Mouse (Mus musculus): ENCODE results near the gene Rpf2.

The Rpf2 gene

DNA sequence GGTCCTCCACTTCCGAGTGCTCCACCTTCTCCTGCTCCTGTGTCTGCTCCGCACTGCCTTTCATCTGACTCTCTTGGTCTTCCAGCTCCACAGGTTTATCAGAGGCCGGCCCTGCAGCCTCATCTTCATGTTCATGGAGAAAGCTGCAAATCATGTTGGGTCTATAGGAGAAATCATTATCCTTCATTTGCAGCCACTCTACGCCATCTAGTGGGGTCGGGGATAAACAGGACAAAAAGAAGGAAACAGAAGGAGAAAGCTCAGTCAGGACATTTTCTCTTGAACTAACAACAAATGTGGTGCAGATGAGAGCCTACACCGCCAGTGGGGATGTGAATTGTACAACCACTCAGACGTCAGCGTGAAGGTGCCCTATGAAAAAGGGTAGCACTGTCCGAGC lies 2.8 kb upstream of the Rpf2 start:
- DNase-seq (ENCODE audit: low spot score), result no peak

DNA sequence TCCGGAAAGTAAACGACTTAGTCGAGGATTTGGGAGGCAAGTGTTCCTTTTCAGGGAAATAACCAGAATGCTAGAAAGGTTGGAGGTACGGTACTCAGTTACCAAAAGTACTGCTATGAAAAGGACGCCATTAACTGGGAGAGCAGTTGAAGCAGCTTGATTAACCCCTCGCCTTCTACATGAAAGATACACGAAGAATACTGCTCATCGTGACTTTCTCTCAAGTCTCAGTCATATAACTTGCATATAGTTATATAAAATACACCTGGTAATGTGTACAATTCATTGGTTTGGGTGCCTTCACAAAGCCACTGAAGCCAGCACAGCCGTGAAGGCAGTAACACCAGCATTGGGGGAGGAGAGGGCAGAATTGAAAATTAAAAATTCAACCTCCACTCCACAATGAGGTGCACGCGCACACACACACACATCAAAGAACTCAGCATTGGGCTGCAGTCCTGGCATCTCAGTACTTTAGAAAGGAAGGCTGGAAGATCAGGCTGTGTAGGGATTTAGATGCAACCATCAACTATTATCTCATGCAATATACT lies 405 bp upstream of the Rpf2 start:
- no peak for DNase-seq (ENCODE audit: low spot score)

DNA sequence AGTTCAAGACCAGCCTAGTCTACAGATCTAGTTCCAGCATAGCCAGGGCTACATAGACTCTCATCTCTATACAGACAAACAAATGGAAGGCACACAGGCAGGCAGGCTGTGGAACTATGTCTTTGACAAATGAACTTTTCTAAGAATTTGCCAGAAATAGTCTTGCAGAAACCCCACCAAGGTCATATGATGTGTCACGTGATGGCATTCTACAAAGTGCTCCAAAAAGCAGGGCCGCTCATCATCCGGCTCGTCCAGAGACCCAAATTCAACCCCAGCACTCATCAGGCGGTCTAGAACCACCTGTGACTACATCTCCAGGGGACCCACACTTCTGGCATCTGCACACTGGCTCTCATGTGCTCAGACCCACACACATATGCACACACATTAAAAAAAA lies 9.0 kb downstream of the Rpf2 start:
- DNase-seq (ENCODE audit: low spot score), result no peak

DNA sequence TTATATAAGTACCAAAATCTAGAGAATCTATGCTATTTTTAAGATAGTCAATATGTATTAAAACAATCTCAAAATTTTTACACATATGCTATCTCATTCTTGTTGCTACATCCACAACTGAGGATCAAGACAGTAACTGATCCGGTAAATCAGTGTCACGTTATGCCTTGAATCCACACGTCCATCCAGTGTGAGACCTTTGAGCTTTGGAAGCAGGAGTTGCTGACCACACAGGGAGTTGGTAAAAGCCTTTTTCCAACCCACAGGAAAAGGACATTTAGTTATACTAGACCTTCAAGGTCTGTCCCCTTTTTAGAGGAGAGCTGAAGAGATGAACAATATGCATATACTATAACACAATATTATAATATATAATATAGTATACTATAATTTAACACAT lies 13.6 kb downstream of the Rpf2 start:
- DNase-seq (ENCODE audit: low spot score), result no peak

DNA sequence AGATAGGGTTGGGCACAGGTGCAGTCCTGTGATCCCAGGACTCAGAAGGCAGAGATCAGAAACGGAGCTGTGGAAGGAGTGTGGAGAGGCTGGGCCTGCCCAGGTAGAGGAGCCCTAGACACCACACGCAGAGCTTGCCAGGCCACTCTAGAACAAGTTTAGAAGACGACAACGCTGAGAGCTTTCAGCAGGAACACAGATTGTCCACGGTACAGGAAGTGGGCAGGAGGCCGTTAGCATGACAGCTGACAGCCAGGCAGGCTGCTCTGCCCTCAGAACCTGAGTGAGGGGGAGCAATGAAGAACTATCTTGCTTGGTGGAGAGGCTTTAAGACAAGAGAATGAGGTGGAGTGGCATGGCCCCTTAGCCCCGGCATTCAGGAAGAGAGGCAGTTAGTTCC lies 14.4 kb downstream of the Rpf2 start:
- DNase-seq (ENCODE audit: low spot score), result no peak

DNA sequence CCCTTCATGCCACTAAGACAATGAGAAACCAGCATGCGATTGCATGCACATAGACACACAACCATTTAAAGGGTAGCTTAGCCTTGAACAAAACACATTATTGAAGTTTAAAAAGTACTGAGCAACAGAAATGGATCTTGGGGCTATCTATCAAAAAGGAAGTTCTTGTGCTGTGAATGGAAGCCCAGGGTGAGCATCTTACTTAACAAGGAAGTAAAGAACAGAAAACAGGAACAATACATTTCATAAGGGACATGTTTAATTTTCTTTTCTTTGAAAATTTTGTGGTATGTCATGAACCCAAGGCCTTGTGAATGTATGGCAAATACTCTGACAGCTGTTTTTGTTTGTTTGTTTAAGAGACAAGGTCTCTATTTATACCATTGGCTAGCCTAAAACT lies 17.1 kb downstream of the Rpf2 start:
- no peak for DNase-seq (ENCODE audit: low spot score)

DNA sequence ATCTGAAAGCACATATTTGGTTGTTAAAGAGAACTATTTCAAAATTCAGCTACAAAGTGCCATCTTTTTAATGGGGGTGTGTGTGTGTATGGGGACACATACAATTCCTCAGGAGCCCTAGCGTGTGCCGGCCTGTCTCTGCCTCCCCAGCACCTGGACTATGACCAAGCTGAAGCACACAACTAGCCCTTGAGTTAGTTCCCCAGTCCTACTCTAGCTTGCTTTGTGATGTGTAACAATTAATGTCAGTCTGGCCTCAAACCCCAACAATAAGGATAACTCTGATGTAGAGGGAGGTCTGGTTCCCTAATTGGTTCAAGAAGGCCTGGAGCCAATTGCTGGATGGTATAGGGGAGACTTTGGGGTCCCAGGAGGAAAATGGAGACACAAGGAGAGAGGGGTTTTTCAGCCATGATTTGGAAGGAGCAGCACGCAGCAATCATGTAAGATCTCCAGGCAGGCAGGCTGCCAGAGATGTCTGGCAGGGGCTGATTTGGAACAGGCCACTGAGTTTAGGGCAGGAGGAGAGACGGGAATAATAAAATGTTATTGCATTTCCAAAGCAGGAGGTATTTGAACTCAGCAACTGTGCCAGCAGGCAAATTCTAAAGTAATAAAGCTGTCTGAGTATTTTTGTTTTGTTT lies 19.1 kb downstream of the Rpf2 start:
- no peak for DNase-seq (ENCODE audit: low spot score)

- no peak for DNase-seq (ENCODE audit: low spot score)
These were observed 28.0 kb downstream of the Rpf2 start for GRCm38 (mm10) chr10:40218874-40219273.

- peak; percentile 56 for DNase-seq (ENCODE audit: low spot score)
These were observed 34.2 kb downstream of the Rpf2 start for GRCm38 (mm10) chr10:40212443-40213169.

DNA sequence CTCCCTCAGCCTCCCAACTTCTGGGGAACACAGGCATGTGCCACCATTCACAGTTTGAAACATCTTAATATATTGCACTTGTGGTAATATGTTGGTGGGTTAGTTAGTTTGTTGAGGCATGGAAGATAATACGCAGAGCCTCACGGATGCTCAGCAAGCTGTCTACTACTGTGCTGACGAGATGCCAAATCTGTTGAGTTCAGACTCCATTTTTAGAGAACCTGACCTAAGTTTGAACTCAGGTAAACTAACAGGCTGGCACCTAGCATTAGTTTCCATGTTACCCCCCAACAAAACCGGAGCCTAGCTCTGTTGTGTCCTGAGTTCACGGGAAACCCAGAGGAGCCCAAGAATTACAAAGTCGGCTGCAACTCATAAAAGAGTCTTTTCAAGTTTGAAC lies 51.8 kb downstream of the Rpf2 start:
- DNase-seq (ENCODE audit: low spot score), result no peak

DNA sequence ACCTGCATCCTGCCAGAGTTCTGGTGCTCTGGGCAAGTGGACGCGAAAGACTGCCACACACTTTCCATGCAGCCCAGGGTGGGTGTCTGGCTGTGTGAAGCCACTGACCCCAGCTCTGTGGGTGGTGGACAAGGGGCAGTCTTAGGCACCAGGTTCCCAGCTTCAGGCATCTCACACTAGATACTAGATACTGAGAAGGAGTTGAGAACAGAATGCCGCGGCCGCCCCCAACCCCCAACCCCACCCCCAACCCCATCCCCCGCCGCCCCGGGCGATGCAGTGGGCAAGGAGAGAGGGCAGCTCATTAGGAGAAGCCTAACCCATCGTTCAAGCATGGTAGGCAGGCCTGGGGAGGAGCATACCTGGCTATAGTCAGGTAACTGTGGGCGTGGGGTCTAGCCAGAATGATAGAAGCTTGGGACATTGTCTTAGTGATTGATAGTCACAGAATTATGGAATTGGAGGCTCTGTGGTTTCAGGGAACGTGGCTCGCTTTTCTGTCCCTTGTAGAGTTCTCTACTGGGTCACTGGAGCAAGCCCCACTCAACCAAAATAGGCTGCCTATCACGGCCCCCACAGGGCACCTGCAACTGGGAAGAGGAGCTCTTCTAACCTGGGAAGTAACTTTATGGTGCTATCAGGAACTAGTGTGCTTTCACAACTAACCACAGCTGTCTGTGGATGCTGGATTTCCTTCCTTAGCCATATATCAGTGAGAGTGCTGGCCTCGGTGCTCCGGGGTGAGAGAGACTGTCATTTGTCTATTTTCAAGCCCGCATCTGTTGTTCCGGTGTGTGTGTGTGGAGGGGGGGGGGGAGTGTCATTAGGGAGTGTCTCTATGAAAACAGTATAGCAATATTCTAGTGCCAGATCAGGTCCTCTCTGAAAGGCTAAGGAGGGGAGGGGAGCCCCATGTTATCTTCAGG lies 54.6 kb downstream of the Rpf2 start:
- no peak for DNase-seq (ENCODE audit: low spot score)

GRCm38 (mm10) chr10:40191338-40191979 lies 55.4 kb downstream of the Rpf2 start:
- DNase-seq (ENCODE audit: low spot score), result no peak

DNA sequence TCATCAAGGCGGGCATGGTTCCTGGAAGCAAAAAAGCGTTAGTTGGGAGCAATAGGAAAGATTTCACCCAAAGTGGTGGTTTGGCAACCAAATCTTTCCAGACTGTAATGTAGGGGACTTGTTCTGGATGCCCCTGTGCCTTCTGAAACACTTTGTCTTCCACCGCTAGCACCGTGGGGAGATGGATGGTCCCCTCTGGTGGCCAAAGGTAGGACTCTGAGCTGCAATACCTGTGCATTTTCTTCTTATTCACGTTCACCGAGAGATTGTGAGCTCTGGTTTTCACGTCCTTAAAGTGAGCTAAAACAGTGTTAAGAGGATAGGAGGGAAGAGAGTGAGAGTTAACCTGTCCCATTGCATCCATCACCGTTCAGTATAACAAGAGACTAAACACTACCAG lies 56.0 kb downstream of the Rpf2 start:
- DNase-seq (ENCODE audit: low spot score), result no peak

- no peak for DNase-seq (ENCODE audit: low spot score)
These were observed 57.1 kb downstream of the Rpf2 start for GRCm38 (mm10) chr10:40189689-40190088.

DNA sequence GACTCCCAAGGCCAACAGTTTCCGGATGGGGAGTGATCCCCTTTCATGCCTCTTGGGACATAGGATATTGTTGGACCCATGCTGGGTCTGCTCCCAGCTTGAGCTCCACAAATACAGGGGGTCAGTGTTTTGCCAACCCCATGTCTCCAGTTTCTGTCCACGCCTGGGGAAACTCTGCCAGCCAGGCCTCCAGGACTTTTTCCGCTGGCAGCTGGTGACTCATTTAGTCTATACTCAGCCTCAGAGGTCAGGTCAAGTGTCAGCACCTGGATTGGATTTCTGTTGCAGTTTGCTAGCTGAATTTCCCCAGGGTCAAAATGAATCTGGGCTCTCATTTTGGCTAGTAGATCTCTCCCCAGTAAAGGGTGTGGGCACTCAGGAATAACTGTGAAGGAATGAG lies 58.0 kb downstream of the Rpf2 start:
- DNase-seq (ENCODE audit: low spot score), result no peak

DNA sequence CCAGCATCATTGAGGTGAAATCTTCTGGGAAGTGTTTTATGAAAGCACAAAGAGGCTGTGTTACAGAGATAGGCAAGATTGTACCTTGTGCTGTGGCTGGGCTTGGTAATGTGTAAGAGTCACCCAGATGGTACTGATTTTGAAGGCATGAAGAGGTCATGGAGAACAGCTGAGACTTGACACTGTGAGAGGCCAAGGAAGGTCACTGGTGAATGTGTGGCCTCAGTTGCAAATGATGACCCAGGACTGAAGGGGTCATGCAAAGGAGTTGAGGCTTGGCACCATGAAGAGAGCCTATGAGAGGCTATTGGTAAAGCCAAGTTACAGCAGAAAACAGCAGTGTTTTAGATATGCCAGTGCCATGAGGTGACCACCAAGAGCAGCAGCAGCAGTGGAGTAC lies 60.9 kb downstream of the Rpf2 start:
- DNase-seq (ENCODE audit: low spot score), result no peak

DNA sequence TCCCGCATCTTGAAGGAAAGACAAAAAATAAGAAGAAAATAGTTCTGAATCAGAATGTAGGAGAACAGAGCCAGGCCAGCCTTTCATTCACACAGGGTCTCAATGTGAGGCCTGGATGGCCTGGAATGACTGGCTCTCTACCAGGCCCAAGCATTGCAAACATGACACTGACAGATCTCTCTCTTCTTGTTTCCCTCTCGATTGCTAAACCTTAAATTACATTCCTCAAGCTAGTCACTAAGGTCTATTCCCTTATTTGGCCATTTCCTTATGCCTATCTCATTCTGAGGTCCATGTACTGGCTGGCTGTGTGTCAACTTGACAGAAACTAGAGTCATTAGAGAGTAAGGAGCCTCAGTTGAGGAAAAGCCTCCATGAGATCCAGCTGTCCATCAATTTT lies 66.8 kb downstream of the Rpf2 start:
- DNase-seq (ENCODE audit: low spot score), result no peak

- no peak for DNase-seq (ENCODE audit: low spot score)
These were observed 67.7 kb downstream of the Rpf2 start for GRCm38 (mm10) chr10:40179142-40179541.

DNA sequence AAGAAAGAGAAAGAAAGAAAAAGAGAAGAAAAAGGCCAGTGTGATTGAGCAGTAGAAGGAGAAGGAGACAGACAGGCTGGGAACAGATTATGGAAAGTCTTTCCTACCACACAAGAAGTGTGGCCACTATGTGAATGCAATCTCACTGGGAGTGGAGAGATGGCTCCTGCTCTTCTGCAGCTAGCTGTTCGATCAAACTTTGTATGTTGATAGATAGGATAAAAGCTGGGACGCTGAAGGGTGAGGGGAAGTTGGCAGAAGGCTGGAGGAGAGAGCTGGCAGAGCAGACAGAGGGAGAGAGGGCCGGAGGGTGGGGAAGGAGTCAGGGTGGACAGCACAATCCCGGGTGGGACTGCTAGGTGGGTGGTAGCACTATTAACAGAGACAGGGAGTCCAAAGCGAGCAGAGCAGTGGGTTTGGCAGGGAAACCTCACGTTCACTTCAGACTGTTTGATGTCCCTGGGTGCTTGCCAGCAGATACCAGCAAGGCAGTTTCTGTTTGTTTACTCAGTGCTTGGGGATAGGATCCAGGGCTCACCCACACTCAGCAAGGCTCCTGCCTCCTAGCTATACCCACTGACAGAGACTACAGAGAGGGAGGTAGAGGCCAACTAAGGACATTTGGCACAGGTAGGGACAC lies 69.4 kb downstream of the Rpf2 start:
- DNase-seq (ENCODE audit: low spot score), result no peak

All from urinary bladder, postnatal 10 days (tissue).